Mouse (Mus musculus) 3134 (cell line): ENCODE measurements around the gene Frmpd4.

Experiments
- DNase-seq: peaks from one replicate; pipeline ENCODE4 v3.0.0-alpha.2; 2011; ENCODE audit warnings: low spot score; ENCODE audit not compliant: insufficient read length; ENCODE audit errors: extremely low read depth

Frmpd4 gene

DNA sequence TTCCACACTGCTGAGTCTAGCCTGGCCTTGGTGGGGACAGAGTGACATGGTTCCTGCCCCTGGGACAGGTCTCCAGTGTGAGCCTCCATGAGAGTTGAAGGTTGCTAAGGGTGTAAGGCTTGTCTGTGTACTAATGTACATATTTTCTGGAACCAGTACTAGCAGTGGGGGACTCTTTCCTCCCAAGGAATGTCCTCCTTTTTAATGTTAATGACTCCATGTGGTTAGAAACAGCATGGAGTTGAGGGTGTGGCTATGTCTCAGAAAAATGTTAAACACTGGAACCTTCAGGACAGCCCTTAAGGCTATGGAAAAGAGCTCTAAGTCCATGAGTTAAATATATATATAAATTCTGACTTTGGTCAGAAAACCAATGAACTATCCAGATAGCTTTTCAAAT is 436.0 kb downstream of the Frmpd4 start:
- no peak for DNase-seq

- DNase-seq: no peak
Observed at GRCm38 (mm10) chrX:168124043-168124442, 453.0 kb downstream of the Frmpd4 start.

- DNase-seq: no peak
Observed at GRCm38 (mm10) chrX:168123589-168123965, 453.5 kb downstream of the Frmpd4 start.

GRCm38 (mm10) chrX:168122806-168123588 is 454.0 kb downstream of the Frmpd4 start:
- no peak for DNase-seq

- DNase-seq: no peak
Observed at GRCm38 (mm10) chrX:168041589-168041988, 535.4 kb downstream of the Frmpd4 start.

GRCm38 (mm10) chrX:168020574-168021145 is 556.4 kb downstream of the Frmpd4 start:
- DNase-seq: no peak

DNA sequence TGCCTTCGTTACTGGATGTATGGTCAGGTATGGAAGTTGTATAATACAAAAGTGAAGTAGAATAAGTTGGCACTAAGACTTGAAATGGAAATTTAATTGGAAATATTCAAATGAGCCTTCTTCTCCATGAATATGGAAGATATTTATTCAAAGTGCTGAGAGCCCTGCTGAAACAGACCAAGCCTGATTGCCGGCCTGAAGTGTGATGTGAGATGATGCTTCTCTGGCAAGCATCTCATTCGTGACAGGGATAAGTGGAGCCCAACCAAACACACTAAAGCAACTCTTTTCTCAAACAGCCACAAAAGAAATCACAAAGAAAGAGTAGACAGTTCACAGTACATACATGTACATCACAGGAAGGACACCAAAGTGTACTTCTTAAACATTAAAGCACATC is 559.2 kb downstream of the Frmpd4 start:
- no peak for DNase-seq

- DNase-seq: no peak
Observed at GRCm38 (mm10) chrX:167984835-167985234, 592.2 kb downstream of the Frmpd4 start.

- no peak for DNase-seq
Observed at GRCm38 (mm10) chrX:167951207-167951606, 625.8 kb downstream of the Frmpd4 start.

DNA sequence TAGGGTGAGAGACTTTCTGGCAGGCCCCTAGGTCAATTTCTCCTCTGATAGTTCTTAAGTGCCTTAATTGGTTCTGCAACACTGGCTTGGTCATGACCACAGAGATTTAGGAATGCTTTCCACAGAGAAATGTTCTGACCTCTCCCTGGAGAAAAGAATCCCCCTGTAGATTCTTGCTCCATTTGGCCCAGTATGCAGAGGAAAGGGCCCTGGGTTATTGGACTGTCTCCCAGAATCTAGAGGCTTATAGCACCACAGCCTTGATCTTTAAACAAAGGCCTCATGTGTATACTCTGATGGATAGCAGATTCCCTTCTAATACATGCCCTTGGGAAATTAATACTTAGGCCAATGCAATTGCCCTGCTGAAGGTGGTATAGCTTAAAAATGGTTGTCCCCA is 667.5 kb downstream of the Frmpd4 start:
- DNase-seq: no peak

DNA sequence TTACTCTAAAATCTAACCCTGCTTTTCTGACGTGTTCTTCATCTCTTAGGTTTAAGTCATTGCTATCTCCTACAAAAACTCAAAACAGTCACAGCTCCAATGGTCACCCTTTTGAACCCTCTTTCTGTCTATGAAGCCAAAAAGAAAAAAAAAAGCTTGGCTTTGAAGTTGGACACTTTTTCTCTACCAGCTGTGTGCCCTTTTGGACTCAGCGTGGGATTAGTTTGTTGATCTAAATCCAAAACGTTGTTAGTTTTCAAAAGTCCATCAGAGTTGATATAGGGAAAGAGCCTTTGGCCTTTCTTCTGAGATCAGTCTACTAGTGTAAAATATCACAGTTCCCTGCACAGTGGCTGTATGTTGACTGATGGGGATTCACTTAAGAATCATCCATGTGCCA is 676.0 kb downstream of the Frmpd4 start:
- DNase-seq: no peak

DNA sequence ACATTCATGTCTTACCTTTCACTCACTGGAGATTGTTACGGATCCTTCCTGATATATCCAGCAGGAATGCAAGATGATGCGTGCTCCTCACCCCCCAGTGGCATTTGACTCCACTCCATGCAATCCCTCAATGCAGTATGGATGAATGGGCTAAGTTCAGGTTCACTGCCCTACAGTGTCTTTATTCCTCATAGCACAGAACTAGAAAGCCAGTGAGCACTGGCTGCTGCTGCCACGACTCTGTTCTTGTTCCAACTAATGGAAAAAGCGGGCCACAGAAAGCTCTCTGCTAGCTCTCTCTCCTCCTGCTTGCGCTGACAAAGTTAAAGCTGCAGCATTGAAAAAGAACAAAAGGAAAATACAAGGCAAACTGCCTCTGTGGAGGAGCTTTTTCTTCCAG is 722.2 kb downstream of the Frmpd4 start:
- no peak for DNase-seq

- no peak for DNase-seq
Observed at GRCm38 (mm10) chrX:167832543-167832942, 744.5 kb downstream of the Frmpd4 start.

GRCm38 (mm10) chrX:167828456-167828855 is 748.6 kb downstream of the Frmpd4 start:
- no peak for DNase-seq

GRCm38 (mm10) chrX:167817363-167817762 is 759.7 kb downstream of the Frmpd4 start:
- no peak for DNase-seq

- no peak for DNase-seq
Observed at GRCm38 (mm10) chrX:167810120-167810519, 766.9 kb downstream of the Frmpd4 start.

DNA sequence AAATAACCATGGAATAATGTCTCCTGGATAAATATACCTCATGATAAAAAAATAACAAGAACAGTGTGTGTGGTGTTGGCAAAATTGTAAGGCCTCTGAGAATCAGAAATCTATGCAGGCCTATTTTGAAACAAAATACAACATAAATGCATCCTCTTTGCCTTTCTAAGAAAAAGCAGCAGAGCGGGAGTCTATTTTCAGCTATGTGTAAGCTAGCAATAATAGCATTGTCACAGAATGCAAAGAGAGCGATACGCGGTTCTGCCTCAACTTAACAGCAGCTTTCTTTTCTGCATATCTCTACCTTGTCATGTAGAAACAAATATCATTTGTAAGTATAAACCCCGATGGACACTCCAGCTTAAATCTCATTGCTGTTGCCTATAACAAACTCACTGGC is 768.5 kb downstream of the Frmpd4 start:
- no peak for DNase-seq

GRCm38 (mm10) chrX:167788737-167789136 is 788.3 kb downstream of the Frmpd4 start:
- no peak for DNase-seq

DNA sequence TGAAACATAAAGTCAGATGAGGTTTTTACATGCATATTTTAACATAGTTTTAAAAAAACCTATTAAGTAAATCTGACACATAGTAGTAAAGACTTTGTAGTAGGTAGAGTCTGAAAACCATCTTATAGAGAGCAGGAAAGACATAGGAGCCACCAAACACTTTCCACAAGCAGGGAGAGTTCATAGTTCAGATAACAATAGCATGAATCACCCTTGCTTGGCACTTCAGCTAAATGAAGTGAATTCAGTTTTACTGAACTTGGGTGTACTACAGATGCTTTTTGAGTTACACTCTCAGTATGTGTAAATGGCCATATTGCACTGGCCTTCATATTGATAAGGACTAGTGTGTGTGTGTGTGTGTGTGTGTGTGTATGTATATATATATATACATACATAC is 793.5 kb downstream of the Frmpd4 start:
- peak; percentile 3 for DNase-seq

GRCm38 (mm10) chrX:167719564-167719981 is 857.5 kb downstream of the Frmpd4 start:
- no peak for DNase-seq

GRCm38 (mm10) chrX:167719092-167719491 is 857.9 kb downstream of the Frmpd4 start:
- DNase-seq: no peak

DNA sequence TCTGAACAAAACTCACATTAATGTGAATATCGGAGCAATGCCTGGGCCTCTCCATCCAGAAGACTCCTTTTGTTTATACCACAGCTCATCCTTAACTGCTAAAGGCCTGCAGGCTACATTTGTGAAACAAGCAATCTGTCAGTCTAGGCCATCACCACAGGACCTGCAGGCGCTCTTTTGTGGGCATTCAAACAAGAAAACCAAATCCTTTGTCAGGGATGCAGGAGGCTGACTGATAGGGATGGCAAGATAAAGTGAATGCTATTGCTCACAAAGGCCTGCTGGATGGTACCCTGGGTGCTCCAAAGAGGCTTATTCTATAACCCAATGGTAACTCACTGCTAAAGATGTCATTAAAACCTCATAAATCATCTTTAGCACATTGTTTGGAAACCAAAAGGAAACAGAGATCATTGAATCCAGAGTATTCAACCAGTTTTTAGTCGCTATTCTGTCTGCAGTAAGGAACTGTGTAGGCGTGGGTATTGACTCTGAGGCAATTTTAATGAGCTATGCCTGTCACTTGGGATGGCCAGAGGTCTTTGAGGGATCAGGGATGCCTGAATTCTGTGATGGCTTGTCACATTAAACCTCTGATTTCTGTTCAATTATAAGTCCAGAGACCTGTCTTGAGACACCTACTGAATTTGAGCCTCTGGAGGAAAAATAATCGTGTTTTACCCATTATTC is 922.1 kb downstream of the Frmpd4 start:
- no peak for DNase-seq
